Mouse (Mus musculus) kidney, embryonic 15.5 days (tissue): ENCODE results near the gene Ang5. TPM values are rescaled to one million over a fixed set of nuclear protein-coding genes. Genes with fewer than 3 reads are reported as not detected.
"Not testable (repeated sequence)": the region's sequence is repeated elsewhere in the genome, so short reads cannot be mapped to it uniquely, and the experiment has no call there.

Experiments
- ATAC-seq: fragments of 200-750 bp; cut with Nextera tagmentation; replicated peaks from 2 replicates; pipeline ENCODE4 v1.8.0; 2017; ENCODE audit warnings: moderate TSS enrichment; ENCODE audit not compliant: low FRiP score
- H3K27ac ChIP-seq: fragments of 300-500 bp; sonication (generic); 2 replicates; pipeline ENCODE4 v1.5.1; 2015; ENCODE audit warnings: mild to moderate bottlenecking, inconsistent platforms
- H3K27me3 ChIP-seq: fragments of 300-500 bp; sonication (generic); 2 replicates; pipeline ENCODE4 v1.6.1; 2015; ENCODE audit warnings: inconsistent platforms
- H3K36me3 ChIP-seq: fragments of 300-500 bp; sonication (generic); 2 replicates; pipeline ENCODE4 v1.6.1; 2015; ENCODE audit warnings: inconsistent platforms
- H3K4me1 ChIP-seq: fragments of 300-500 bp; sonication (generic); 2 replicates; pipeline ENCODE4 v1.6.1; 2015; ENCODE audit warnings: inconsistent platforms
- H3K4me2 ChIP-seq: fragments of 300-500 bp; sonication (generic); 2 replicates; pipeline ENCODE4 v1.6.1; 2015; ENCODE audit warnings: moderate library complexity, mild to moderate bottlenecking, inconsistent platforms
- H3K4me3 ChIP-seq: fragments of 300-500 bp; sonication (generic); replicated peaks from 2 replicates; pipeline ENCODE4 v1.5.1; 2015; ENCODE audit warnings: mild to moderate bottlenecking, inconsistent platforms
- H3K9ac ChIP-seq: fragments of 300-500 bp; sonication (generic); 2 replicates; pipeline ENCODE4 v1.6.1; 2015; ENCODE audit warnings: mild to moderate bottlenecking, inconsistent platforms
- H3K9me3 ChIP-seq: fragments of 300-500 bp; sonication (generic); replicated peaks from 2 replicates; pipeline ENCODE4 v1.6.1; 2016; ENCODE audit warnings: inconsistent platforms
- WGBS: fragments of 180-500 bp; shearing (Covaris S2); methylation state at CpG from one replicate; pipeline ENCODE4 v1.1.7; 2015; ENCODE audit warnings: mixed read lengths; 5-methylcytosine and 5-hydroxymethylcytosine counted together
- polyA plus RNA-seq: library from polyadenylated mRNA; unstranded; fragments of >200 nt; fragmentation: Nextera tagmentation; extraction: Ambion mirVana; gene quantifications from 2 replicates; pipeline ENCODE4 v1.2.1, GENCODE M21; 2015

Ang5 gene
- polyA plus RNA-seq, 1 experiment from 2014 or later, result not detected

DNA sequence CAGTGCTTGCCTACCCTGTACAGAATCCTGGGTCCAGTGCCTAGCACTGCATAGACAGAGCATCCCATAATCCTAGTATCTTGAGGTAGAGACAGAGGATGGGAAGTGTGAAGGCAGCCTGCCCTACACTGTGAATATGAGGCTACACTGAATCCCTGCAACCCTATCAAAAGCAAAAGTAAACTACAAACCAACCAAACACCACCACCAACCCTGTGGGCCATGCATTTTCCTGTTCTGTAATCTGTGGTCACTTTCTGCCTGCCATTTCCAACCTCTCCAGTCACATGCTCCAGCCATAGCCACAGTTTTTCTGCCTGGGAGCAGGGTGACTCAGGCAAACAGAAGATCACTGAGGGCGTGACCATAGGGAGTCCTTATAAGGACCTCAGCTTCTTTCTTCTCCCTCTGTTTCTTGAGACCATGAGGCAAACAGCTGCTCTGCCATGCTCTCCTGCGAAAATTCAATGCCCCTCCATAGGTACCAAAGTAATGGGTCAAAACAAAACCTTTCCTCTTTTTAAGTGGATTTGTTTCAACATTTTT, 41.7 kb downstream of the Ang5 start:
- not testable (repeated sequence) for H3K4me1 ChIP-seq, ATAC-seq, H3K4me2 ChIP-seq, H3K36me3 ChIP-seq, H3K4me3 ChIP-seq, H3K9me3 ChIP-seq, H3K27ac ChIP-seq, H3K27me3 ChIP-seq, H3K9ac ChIP-seq
- WGBS, result 85% methylated on average over 2 of the region's 2 CpGs

GRCm38 (mm10) chr14:44001600-44001999, 44.7 kb downstream of the Ang5 start:
- WGBS, result 78% methylated on average over 3 of the region's 3 CpGs

DNA sequence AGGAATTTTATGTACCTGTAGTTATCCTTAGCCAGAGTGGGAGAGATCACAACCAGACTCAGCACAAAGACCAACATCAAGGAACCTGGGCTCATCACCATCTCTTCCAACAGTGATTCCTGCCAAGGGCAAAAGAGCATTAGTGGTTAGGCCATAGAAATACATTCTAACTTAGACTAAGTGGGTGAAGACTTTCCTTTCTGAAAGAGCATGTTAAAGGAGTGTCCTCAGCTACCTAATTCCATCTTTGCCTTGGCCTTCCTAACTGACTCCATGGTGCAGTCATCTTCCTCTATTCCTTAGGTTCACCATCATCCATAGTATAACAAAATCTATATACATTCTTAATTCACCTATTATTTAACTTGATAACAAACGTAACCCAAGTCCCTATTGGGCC, 45.3 kb downstream of the Ang5 start, which contains the start of gene Ang6:
Ang6 (minus strand) TSS at position 101 of the 400 bp plus-strand sequence.
- ATAC-seq, result no peak
- no peak within 1 kb of the TSS for H3K27ac ChIP-seq
- 73% methylated on average over 1 of the region's 1 CpGs for WGBS
- no peak within 1 kb of the TSS for H3K4me3 ChIP-seq
- no peaks in the 10 kb centered on the region for H3K36me3 ChIP-seq
- no peak within 1 kb of the TSS for H3K9ac ChIP-seq
- no peaks in the 10 kb centered on the region for H3K9me3 ChIP-seq
- no peak within 1 kb of the TSS for H3K4me2 ChIP-seq
- H3K4me1 ChIP-seq, result no peaks in the 10 kb centered on the region
- no peaks in the 10 kb centered on the region for H3K27me3 ChIP-seq

More at GRCm38 (mm10) chr14:44001600-44001999, 44.7 kb downstream of the Ang5 start:
- H3K27ac ChIP-seq, result no peak overlapping the region
- H3K36me3 ChIP-seq, result no peaks in the 10 kb centered on the region
- H3K4me3 ChIP-seq, result no peak overlapping the region
- no peak for ATAC-seq
- no peaks in the 10 kb centered on the region for H3K4me1 ChIP-seq
- H3K4me2 ChIP-seq, result no peak overlapping the region
- no peaks in the 10 kb centered on the region for H3K27me3 ChIP-seq
- H3K9me3 ChIP-seq, result no peaks in the 10 kb centered on the region
- no peak overlapping the region for H3K9ac ChIP-seq

- H3K4me1 ChIP-seq, H3K36me3 ChIP-seq, H3K27ac ChIP-seq, H3K9ac ChIP-seq, H3K9me3 ChIP-seq, H3K4me3 ChIP-seq, ATAC-seq, H3K27me3 ChIP-seq, H3K4me2 ChIP-seq: not testable (repeated sequence)
- no CpG with 5 or more reads among the region's 1 CpGs for WGBS
Measured at GRCm38 (mm10) chr14:44008021-44008420, 51.2 kb downstream of the Ang5 start.

DNA sequence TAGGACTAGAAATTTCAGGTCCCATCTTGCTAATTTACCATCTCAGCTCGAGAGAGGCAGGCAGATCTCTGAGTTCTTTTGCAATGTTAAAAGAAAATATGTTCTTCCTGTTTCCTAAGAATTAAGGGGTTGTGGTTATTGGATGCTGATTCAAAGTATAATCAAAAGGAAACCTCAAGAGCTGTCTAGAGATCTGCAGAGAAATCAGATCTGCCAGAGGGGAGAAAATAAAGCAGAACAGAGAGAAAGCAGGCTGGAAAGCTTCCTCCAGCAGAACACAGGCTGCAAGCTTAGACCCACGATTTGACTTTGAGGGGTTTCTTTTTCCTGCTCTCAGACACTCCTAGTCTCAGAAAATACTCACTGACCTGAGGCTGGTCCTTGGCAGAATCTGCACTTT, 52.8 kb downstream of the Ang5 start:
- H3K36me3 ChIP-seq, result not testable (repeated sequence)

More for the DNA sequence above, 52.8 kb downstream of the Ang5 start:
- not testable (repeated sequence) for H3K4me2 ChIP-seq, ATAC-seq, H3K27me3 ChIP-seq, H3K9ac ChIP-seq, H3K4me3 ChIP-seq, H3K4me1 ChIP-seq, H3K9me3 ChIP-seq, H3K27ac ChIP-seq
- WGBS, result 28% methylated on average over 2 of the region's 2 CpGs

Other genes starting within 250 kb of the Ang5 start
- not detected in 2 replicates for gene Gm16506, start 229.6 kb upstream of the Ang5 start, polyA plus RNA-seq
- not detected in 2 replicates for gene Gm6526, start 209.2 kb upstream of the Ang5 start, polyA plus RNA-seq
- gene Gm8180, start 172.3 kb upstream of the Ang5 start, polyA plus RNA-seq, result not detected in 2 replicates
- gene Ear1, start 81.6 kb upstream of the Ang5 start, polyA plus RNA-seq, result 0.55 TPM in 1 of 2 replicates, not detected in the other
- gene Ear10, start 33.5 kb upstream of the Ang5 start, polyA plus RNA-seq, result not detected in 2 replicates
- gene Gm8113, start 31.7 kb upstream of the Ang5 start, polyA plus RNA-seq, result 18.1 and 19.1 TPM in 2 replicates
- not detected in 2 replicates for gene Ang6, start 45.2 kb downstream of the Ang5 start, polyA plus RNA-seq
- gene Ear2, start 145.6 kb downstream of the Ang5 start, polyA plus RNA-seq, result 0.32 and 0.83 TPM in 2 replicates
- gene Gm3327, start 166.8 kb downstream of the Ang5 start, polyA plus RNA-seq, result not detected in 2 replicates
- not detected in 2 replicates for gene Gm8212, start 240.6 kb downstream of the Ang5 start, polyA plus RNA-seq